Mouse (Mus musculus) hindlimb bud, embryonic 11.5 days (tissue): ENCODE measurements around the gene Rab11fip4.

Experiments used
- DNase-seq: peaks from one replicate; pipeline ENCODE4 v3.0.0-alpha.2; 2012; ENCODE audit warnings: low read depth, low spot score; ENCODE audit errors: extremely low spot score

Rab11fip4 gene

GRCm38 (mm10) chr11:79590664-79591590 lies at the start of gene Rab11fip4:
TSS of gene Rab11fip4 (plus strand) at chr11:79591212.
- DNase-seq = no peak

DNA sequence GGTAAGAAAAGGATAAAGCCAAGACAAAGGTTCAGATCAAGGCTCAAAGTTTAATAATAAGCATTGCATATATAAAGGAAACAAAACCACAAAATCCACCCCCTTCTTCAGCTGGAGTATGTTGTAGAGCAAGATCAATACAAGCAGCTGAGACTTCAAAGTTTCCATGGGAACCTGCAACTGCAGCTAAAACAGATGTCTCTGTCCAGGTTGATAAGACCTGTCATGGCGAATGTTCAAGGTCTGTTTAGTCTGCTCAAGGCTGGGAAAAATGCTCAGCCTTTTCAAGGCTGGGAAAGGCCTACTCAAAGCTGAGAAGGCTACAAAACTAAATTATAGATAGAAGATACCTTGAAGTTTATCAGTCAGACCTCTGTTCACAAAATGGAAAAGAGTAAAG lies 38.4 kb upstream of the Rab11fip4 start:
- no peak for DNase-seq

- no peak for DNase-seq
Measured at GRCm38 (mm10) chr11:79560536-79560935, 30.5 kb upstream of the Rab11fip4 start.

DNA sequence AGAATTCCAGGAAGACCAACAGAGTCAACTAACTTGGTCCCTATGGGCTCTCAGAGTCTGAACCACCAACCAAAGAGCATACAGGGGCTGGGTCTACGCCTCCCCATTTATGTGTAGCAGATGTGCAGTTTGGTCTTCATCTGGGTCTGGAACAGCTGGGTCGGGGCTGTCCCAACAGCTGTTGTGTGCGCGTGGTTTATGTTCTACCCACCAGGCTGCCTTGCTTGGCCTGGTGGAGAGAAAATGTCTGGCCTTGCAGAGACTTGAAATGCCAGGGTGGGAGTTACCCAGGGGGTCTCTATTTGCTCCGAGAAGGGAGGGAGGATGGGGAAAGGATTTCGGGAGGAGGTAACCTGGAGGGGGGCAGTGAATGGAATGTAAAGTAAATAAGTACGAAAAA lies 27.5 kb upstream of the Rab11fip4 start:
- DNase-seq = no peak

- DNase-seq = no peak
Measured at GRCm38 (mm10) chr11:79566947-79567346, 24.1 kb upstream of the Rab11fip4 start.

DNA sequence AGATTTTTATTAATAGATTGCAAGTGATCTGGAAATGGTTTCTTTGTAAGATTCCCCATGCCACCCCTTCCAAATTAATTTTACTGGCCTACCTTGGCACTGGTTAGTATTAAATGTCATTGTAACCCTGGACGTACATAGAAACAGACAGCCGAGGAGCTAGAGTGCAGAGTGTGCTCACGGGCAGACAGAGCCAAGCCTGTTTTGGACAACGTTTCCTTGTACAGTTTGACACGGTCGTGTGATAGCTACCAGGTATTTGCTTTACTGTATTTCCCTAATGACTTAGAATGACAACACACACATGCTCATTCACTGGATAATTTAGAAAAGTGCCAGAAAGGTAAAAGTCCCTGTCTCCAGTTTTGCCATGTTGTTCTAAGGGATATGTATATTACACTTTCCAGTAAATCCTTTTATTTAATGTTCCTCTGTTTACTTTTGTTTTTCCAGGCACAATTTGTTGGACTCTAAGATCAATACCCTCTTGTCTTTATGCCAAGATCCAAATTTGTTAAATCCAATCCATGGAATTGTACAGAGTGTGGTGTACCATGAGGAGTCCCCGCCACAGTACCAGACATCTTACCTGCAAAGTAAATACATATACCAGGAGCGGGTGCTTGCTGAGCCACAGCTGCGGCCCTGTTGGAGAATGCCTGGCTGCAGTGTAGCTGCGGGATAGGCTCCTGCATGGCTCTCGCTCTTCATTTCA lies 22.7 kb upstream of the Rab11fip4 start:
- DNase-seq = no peak

GRCm38 (mm10) chr11:79570319-79570718 lies 20.7 kb upstream of the Rab11fip4 start:
- DNase-seq = no peak

- DNase-seq = no peak
Measured at GRCm38 (mm10) chr11:79573836-79574235, 17.2 kb upstream of the Rab11fip4 start.

GRCm38 (mm10) chr11:79575383-79576073 lies 15.5 kb upstream of the Rab11fip4 start:
- no peak for DNase-seq

- DNase-seq = peak; percentile 26
Measured at GRCm38 (mm10) chr11:79577741-79578140, 13.3 kb upstream of the Rab11fip4 start.

DNA sequence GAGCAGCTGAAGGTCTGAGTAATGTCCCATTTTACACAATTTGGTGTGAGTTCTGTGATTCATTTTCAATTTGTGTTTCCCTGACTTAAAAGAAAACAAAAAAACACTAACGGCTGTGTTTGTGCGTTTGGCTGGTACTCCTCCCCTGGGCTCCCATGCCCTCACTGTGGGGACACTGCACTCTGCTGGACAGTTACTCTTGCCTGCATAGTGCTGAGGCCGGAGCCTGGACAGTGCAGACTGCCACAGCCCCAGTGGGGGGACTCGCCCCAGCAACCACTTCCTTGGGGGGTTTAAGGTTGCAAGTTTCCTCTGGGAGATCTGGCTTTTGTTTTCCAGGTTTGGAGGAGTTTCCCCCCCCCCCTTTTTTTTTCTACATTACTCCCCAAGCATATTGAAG lies 10.4 kb upstream of the Rab11fip4 start:
- DNase-seq = no peak

- DNase-seq = no peak
Measured at GRCm38 (mm10) chr11:79581257-79581656, 9.8 kb upstream of the Rab11fip4 start.

GRCm38 (mm10) chr11:79584191-79584590 lies 6.8 kb upstream of the Rab11fip4 start:
- DNase-seq = peak; percentile 47

GRCm38 (mm10) chr11:79589317-79590075 lies 1.5 kb upstream of the Rab11fip4 start:
- no peak for DNase-seq

- DNase-seq = no peak
Measured at GRCm38 (mm10) chr11:79591591-79591975, 571 bp downstream of the Rab11fip4 start.

GRCm38 (mm10) chr11:79593495-79593894 lies 2.5 kb downstream of the Rab11fip4 start:
- DNase-seq = no peak

DNA sequence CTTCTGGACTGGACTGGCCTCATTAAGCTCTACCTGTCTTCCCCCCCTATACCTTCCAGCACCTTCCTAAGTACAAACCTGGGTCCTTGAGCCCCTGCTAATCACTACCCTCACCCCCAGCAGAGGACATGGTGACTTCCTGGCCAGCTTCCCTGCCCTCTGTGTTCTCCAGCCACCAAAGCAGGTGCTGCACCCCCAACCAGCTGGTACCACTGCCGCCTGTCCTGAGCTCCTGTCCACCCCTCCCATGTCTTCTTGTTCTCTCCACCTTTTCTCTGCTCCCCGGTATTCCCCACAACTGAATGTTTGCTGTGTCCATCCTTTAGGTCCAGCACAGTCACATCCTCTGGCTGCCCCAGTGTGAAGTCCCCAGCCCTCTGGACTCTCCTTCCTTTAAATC lies 19.4 kb downstream of the Rab11fip4 start:
- DNase-seq = no peak

GRCm38 (mm10) chr11:79611011-79611666 lies 20.1 kb downstream of the Rab11fip4 start:
- DNase-seq = no peak

GRCm38 (mm10) chr11:79612046-79612600 lies 21.1 kb downstream of the Rab11fip4 start:
- no peak for DNase-seq

GRCm38 (mm10) chr11:79613084-79613483 lies 22.1 kb downstream of the Rab11fip4 start:
- no peak for DNase-seq
